Mouse (Mus musculus): ENCODE data around the gene Abhd17a. TPM values are rescaled to one million over a fixed set of nuclear protein-coding genes. Genes with fewer than 3 reads are reported as not detected.

Gene Abhd17a
- polyA plus RNA-seq, 2 experiments from 2014 or later, result 2.3 to 9.7 TPM

GRCm38 (mm10) chr10:80545590-80545989 is 44.6 kb downstream of the Abhd17a start:
- no peak for ATAC-seq

- no peak for ATAC-seq
Observed at GRCm38 (mm10) chr10:80543873-80544272, 46.3 kb downstream of the Abhd17a start.

DNA sequence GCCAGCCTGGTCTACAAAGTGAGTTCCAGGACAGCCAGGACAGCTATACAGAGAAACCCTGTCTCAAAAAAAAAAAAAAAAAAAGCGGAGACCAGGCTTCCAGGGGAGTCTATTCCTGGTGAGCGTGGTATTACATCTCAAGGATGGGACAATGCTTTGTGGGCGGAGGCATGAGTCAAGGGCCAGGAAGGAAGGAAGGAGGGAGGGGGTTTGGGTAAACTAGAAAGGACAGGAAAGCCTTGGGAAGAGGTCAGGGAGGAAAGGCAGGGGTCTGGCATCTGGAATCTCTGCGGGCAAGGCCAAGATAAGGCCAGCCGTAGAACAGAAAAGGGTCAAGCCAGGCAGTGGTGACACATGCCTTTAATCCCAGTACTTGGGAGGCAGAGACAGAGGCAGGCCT is 50.6 kb downstream of the Abhd17a start:
- no peak for ATAC-seq

DNA sequence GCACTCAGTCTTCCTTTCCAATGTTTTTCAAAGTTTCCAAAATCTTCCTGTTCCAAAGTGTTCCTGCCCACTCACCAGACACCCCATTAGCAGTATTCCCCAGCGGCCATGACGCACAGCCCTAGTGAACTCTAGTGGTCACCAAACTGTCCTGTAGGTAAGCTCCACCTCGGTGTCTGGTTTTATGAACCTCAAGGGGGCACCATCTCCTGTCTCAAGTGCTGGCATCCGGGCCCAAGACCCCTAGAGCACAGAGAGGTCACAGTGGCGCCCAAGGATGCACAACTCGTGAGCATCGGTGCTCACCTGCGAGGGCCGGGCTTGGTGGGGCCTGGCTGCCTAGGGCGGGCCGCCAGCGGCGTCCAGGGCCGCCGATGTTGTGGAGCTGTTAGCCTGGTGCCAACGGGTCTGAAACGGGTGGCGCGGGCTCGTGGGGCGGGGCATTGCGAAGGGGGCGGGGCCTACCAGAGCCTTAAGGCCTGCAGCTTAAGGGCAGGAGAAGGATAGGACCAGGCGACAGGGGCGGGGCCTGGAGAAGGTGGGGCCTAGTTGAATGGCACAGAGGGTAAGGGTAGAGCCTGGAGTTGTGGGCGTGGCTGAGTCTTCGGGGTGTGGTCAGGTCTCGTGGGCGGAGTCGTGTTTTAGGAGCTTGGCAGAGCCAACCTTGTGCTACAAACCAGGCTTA is 51.3 kb downstream of the Abhd17a start, which contains the start of gene Atp8b3:
Gene Atp8b3, minus strand, starts transcription at position 415 of the 685 bp plus-strand sequence.
- ATAC-seq, result peak; percentile 62

DNA sequence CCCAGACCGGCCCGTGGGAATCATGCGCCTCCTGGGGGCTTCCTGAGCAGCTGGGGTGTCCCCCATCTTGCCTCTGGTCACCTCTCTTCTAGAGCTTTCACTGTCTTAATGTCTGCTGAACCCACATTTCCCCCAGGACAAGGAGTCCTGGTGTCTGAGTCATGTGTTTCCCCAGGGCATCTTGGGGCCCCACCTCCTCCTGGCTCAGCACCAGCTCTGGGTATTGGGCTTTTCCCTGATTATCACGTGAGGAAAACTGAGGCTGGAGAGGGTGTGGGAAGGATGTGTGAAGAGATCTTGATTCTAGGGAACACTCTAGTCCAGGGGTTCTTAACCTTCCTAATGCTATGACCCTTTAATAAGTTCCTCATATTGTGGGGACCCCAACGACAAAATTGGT is 52.0 kb downstream of the Abhd17a start:
- no peak for ATAC-seq

DNA sequence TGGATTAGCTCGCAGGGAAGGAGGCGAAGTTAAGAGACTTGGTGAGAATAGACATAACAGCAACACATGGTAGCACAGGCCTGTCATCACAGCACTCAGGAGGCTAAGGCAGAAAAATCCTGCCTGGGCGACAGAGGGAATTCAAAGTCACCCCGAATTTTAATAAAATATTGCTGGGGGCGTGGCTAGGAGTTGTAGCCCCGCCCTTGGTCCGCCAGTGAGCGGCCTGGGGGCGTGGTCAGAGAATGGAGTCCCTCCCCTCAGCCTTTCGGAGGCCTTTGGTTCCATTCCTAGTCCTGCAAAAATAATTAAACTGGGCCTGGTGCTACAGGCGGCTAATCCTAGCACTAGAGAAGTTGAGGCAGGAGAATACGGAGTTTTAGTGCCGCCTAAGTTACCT is 54.4 kb downstream of the Abhd17a start:
- no peak for ATAC-seq

- no peak for ATAC-seq
Observed at GRCm38 (mm10) chr10:80535071-80535470, 55.1 kb downstream of the Abhd17a start.

DNA sequence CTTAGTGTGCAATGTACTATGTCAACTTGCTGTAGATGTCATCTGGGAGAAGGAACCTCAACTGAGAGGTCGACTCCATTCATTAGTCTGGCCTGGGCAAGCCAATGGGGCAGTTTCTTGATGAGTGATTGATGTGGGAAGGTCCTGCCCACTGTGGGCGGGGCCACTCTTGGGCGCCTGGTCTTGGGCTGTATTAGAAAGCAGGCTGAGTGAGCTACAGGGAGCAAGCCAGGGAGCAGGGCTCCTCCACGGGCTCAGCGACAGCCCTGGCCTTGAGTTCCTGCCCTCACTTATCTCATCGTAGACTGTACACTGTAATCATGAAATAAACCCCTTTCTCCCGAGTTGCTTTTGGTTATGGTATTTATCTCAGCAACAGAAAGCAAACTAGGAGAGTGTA is 56.4 kb downstream of the Abhd17a start:
- no peak for ATAC-seq

Other genes with a start within 250 kb of the Abhd17a start
- gene Adamtsl5, start 241.9 kb downstream of the Abhd17a start, polyA plus RNA-seq (2017; shearing (Covaris generic)), result not detected
- gene Plk5, start 233.9 kb downstream of the Abhd17a start, polyA plus RNA-seq (2017; shearing (Covaris generic)), result not detected
- gene Mex3d, start 202.7 kb downstream of the Abhd17a start, polyA plus RNA-seq (2017; shearing (Covaris generic)), result 1 to 10 TPM in 1 of 2 experiments, not detected in 1; 1.3 TPM
- 10 to 100 TPM; 26.7 to 27.2 TPM for gene Mbd3, start 190.8 kb downstream of the Abhd17a start, polyA plus RNA-seq (2017; shearing (Covaris generic))
- 100 to 1,000 TPM; 268 to 337 TPM for gene Uqcr11, start 183.5 kb downstream of the Abhd17a start, polyA plus RNA-seq (2017; shearing (Covaris generic))
- gene Tcf3, start 156.7 kb downstream of the Abhd17a start, polyA plus RNA-seq (2017; shearing (Covaris generic)), result 1 to 10 TPM; 7.5 to 8.5 TPM
- not detected for gene Onecut3, start 95.5 kb downstream of the Abhd17a start, polyA plus RNA-seq (2017; shearing (Covaris generic))
- not detected for gene Atp8b3, start 51.2 kb downstream of the Abhd17a start, polyA plus RNA-seq (2017; shearing (Covaris generic))
- gene Rexo1, start 28.8 kb downstream of the Abhd17a start, polyA plus RNA-seq (2017; shearing (Covaris generic)), result 10 to 100 TPM; 13.6 to 16.4 TPM
- gene Klf16, start 13.0 kb downstream of the Abhd17a start, polyA plus RNA-seq (2017; shearing (Covaris generic)), result 1 to 10 TPM; 7.2 to 10.0 TPM
- gene Scamp4, start 12.5 kb upstream of the Abhd17a start, polyA plus RNA-seq (2017; shearing (Covaris generic)), result 100 to 1,000 TPM in 1 of 2 experiments, 10 to 100 TPM in 1; 98.1 to 145 TPM
- 1 to 10 TPM; 1.7 to 3.6 TPM for gene Adat3, start 12.5 kb upstream of the Abhd17a start, polyA plus RNA-seq (2017; shearing (Covaris generic))
- 10 to 100 TPM; 11.1 to 13.6 TPM for gene Gm49322, start 15.7 kb upstream of the Abhd17a start, polyA plus RNA-seq (2017; shearing (Covaris generic))
- 10 to 100 TPM in 1 of 2 experiments, 1 to 10 TPM in 1; 6.9 to 12.8 TPM for gene Csnk1g2, start 32.5 kb upstream of the Abhd17a start, polyA plus RNA-seq (2017; shearing (Covaris generic))
- gene Btbd2, start 66.7 kb upstream of the Abhd17a start, polyA plus RNA-seq (2017; shearing (Covaris generic)), result 1 to 10 TPM; 7.2 to 7.3 TPM
- gene Mknk2, start 87.8 kb upstream of the Abhd17a start, polyA plus RNA-seq (2017; shearing (Covaris generic)), result 10 to 100 TPM; 37.3 to 51.7 TPM
- 100 to 1,000 TPM; 265 to 359 TPM for gene Mob3a, start 111.6 kb upstream of the Abhd17a start, polyA plus RNA-seq (2017; shearing (Covaris generic))
- gene Izumo4, start 111.8 kb upstream of the Abhd17a start, polyA plus RNA-seq (2017; shearing (Covaris generic)), result 100 to 1,000 TPM in 1 of 2 experiments, 10 to 100 TPM in 1; 89.2 to 116 TPM
- 10 to 100 TPM; 26.7 to 29.1 TPM for gene Ap3d1, start 151.9 kb upstream of the Abhd17a start, polyA plus RNA-seq (2017; shearing (Covaris generic))
- 10 to 100 TPM; 13.4 to 15.5 TPM for gene Dot1l, start 164.9 kb upstream of the Abhd17a start, polyA plus RNA-seq (2017; shearing (Covaris generic))
- gene Sf3a2, start 207.9 kb upstream of the Abhd17a start, polyA plus RNA-seq (2017; shearing (Covaris generic)), result 10 to 100 TPM; 12.3 to 13.2 TPM
- gene Plekhj1, start 208.3 kb upstream of the Abhd17a start, polyA plus RNA-seq (2017; shearing (Covaris generic)), result 100 to 1,000 TPM; 106 to 120 TPM
- not detected for gene Amh, start 214.9 kb upstream of the Abhd17a start, polyA plus RNA-seq (2017; shearing (Covaris generic))
- gene Jsrp1, start 223.2 kb upstream of the Abhd17a start, polyA plus RNA-seq (2017; shearing (Covaris generic)), result not detected
- gene Oaz1, start 236.3 kb upstream of the Abhd17a start, polyA plus RNA-seq (2017; shearing (Covaris generic)), result 1,000 to 10,000 TPM; 1,727 to 2,219 TPM